Mouse (Mus musculus): ENCODE data around the gene Gm15262. TPM values are rescaled to one million over a fixed set of nuclear protein-coding genes. Genes with fewer than 3 reads are reported as not detected.

Gene Gm15262
- polyA plus RNA-seq (2014; fragmentation: Illumina TruSeq; extraction: RNeasy Lipid Tissue Mini Kit (QIAGEN cat#74804); ENCODE audit: low read depth, low replicate concordance): not detected

GRCm38 (mm10) chrX:161287156-161287555 lies at the start of gene Gm15262:
Gene Gm15262 (plus strand): TSS chrX:161287456.

Other genes starting within 250 kb of the Gm15262 start
- 1.4 TPM for gene Scml2, start 170.3 kb upstream of the Gm15262 start, polyA plus RNA-seq (2014; fragmentation: Illumina TruSeq; extraction: RNeasy Lipid Tissue Mini Kit (QIAGEN cat#74804); ENCODE audit: low read depth, low replicate concordance)